Mouse (Mus musculus): Measurements from ENCODE around the gene Esm1.
A peak's percentile ranks its signal among the peaks of the same experiment; 100 is the strongest.
"Not testable (repeated sequence)": the region's sequence is repeated elsewhere in the genome, so short reads cannot be mapped to it uniquely, and the experiment has no call there.

The Esm1 gene

GRCm38 (mm10) chr13:113227666-113228463 is 18.4 kb downstream of the Esm1 start:
- peak in 1 of 2 experiments; percentile 13 for DNase-seq (ENCODE audit: low spot score in 2 of 2)

- no peak for DNase-seq (ENCODE audit: low spot score in 2 of 2)
Observed at GRCm38 (mm10) chr13:113242129-113242528, 32.7 kb downstream of the Esm1 start.

GRCm38 (mm10) chr13:113245025-113245424 is 35.6 kb downstream of the Esm1 start:
- no peak for DNase-seq (ENCODE audit: low spot score in 2 of 2)

- not testable (repeated sequence) for DNase-seq (ENCODE audit: low spot score in 2 of 2)
Observed at GRCm38 (mm10) chr13:113252580-113252979, 43.1 kb downstream of the Esm1 start.

- no peak for DNase-seq (ENCODE audit: low spot score in 2 of 2)
Observed at GRCm38 (mm10) chr13:113256766-113257165, 47.3 kb downstream of the Esm1 start.

- DNase-seq (ENCODE audit: low spot score in 2 of 2) = no peak
Observed at GRCm38 (mm10) chr13:113257190-113257589, 47.7 kb downstream of the Esm1 start.

GRCm38 (mm10) chr13:113259237-113259636 is 49.8 kb downstream of the Esm1 start:
- no peak for DNase-seq (ENCODE audit: low spot score in 2 of 2)

GRCm38 (mm10) chr13:113262822-113263221 is 53.4 kb downstream of the Esm1 start:
- DNase-seq (ENCODE audit: low spot score in 2 of 2) = peak in 1 of 2 experiments; percentile 57

GRCm38 (mm10) chr13:113265257-113265656 is 55.8 kb downstream of the Esm1 start:
- peak; percentile 36 to 59 for DNase-seq (ENCODE audit: low spot score in 2 of 2)

- peak; percentile 59 to 76 for DNase-seq (ENCODE audit: low spot score in 2 of 2)
Observed at GRCm38 (mm10) chr13:113266495-113266951, 57.1 kb downstream of the Esm1 start.

GRCm38 (mm10) chr13:113267204-113267603 is 57.7 kb downstream of the Esm1 start:
- DNase-seq (ENCODE audit: low spot score in 2 of 2) = no peak
